ENCODE assay signal across 7 mouse cellular contexts in genomic region chr4:136463436-136463835, GRCm38 (mm10). TPM values are rescaled to one million over a fixed set of nuclear protein-coding genes. Genes with fewer than 3 reads are reported as not detected.
DNase-seq lines count a peak whose midpoint lies in the region; ATAC-seq and TF ChIP-seq lines count a peak whose summit lies in the region.

No protein-coding gene starts in this region.

- DNase-seq in kidney, postnatal 0 days (ENCODE audit: low spot score), result no peak
- DNase-seq in kidney, postnatal 36 days, result no peak
- no peak for DNase-seq in right cerebral cortex, postnatal 10 days (ENCODE audit: low spot score in 2 of 2)

- no peaks in the 10 kb centered on the region for H3K27me3 ChIP-seq in kidney, postnatal 0 days (ENCODE audit: insufficient read depth, low read length)
- H3K27me3 ChIP-seq in intestine, embryonic 15.5 days (replicated peaks), result no peaks in the 10 kb centered on the region
- peaks cover 38% of the 10 kb centered on the region for H3K27me3 ChIP-seq in neural tube, embryonic 13.5 days

- H3K9me3 ChIP-seq in kidney, postnatal 0 days (replicated peaks; ENCODE audit: low read length), result no peaks in the 10 kb centered on the region
- no peaks in the 10 kb centered on the region for H3K9me3 ChIP-seq in intestine, embryonic 15.5 days
- no peaks in the 10 kb centered on the region for H3K9me3 ChIP-seq in neural tube, embryonic 13.5 days

- no peak for TF ChIP-seq POLR2A in embryonic fibroblast, embryonic 13.5 days (IDR thresholded peaks at IDR 0.05; ENCODE audit: low read depth, low read length)

- peak overlapping the region; percentile 56 for H3K4me3 ChIP-seq in kidney, postnatal 0 days (replicated peaks; ENCODE audit: low read depth, low read length)
- peak overlapping the region; percentile 62 for H3K4me3 ChIP-seq in embryonic fibroblast, embryonic 13.5 days (ENCODE audit: insufficient read depth, low read length)
- peak overlapping the region; percentile 71 for H3K4me3 ChIP-seq in intestine, embryonic 15.5 days (replicated peaks)
- peak overlapping the region; percentile 65 for H3K4me3 ChIP-seq in neural tube, embryonic 13.5 days

- peaks cover 14% of the 10 kb centered on the region for H3K4me1 ChIP-seq in kidney, postnatal 0 days (replicated peaks; ENCODE audit: insufficient read depth, low read length)
- H3K4me1 ChIP-seq in embryonic fibroblast, embryonic 13.5 days (ENCODE audit: control insufficient read depth, insufficient read depth, low read length), result peaks cover 8% of the 10 kb centered on the region
- peaks cover 29% of the 10 kb centered on the region for H3K4me1 ChIP-seq in intestine, embryonic 15.5 days (replicated peaks)
- peaks cover 40% of the 10 kb centered on the region for H3K4me1 ChIP-seq in neural tube, embryonic 13.5 days (replicated peaks)

- no peak overlapping the region for H3K9ac ChIP-seq in kidney, postnatal 0 days (ENCODE audit: low read depth, low read length)
- 0 out of 2 replicates have a peak overlapping the region, but pooled peaks have one; percentile 14 for H3K9ac ChIP-seq in intestine, embryonic 15.5 days
- no peak overlapping the region for H3K9ac ChIP-seq in neural tube, embryonic 13.5 days

- TF ChIP-seq CTCF in kidney, postnatal 0 days (IDR thresholded peaks at IDR 0.05; ENCODE audit: low read depth), result no peak
- no peak for TF ChIP-seq CTCF in embryonic fibroblast, embryonic 13.5 days (IDR thresholded peaks at IDR 0.05; ENCODE audit: borderline replicate concordance, insufficient read depth, low read length)

- peak overlapping the region; percentile 75 for H3K4me2 ChIP-seq in kidney, postnatal 0 days (ENCODE audit: low read length)
- peak overlapping the region; percentile 98 for H3K4me2 ChIP-seq in intestine, embryonic 15.5 days (replicated peaks)
- H3K4me2 ChIP-seq in neural tube, embryonic 13.5 days, result peak overlapping the region; percentile 93

- WGBS in kidney, postnatal 0 days, result 36% methylated on average over 9 of the region's 9 CpGs
- 34% methylated on average over 9 of the region's 9 CpGs for WGBS in intestine, embryonic 15.5 days
- 11% methylated on average over 9 of the region's 9 CpGs for WGBS in neural tube, embryonic 13.5 days

- H3K27ac ChIP-seq in kidney, postnatal 0 days, result peak overlapping the region; percentile 81; the same call in 1 of the 2 replicates
- peak overlapping the region; percentile 95 for H3K27ac ChIP-seq in embryonic fibroblast, embryonic 13.5 days (ENCODE audit: insufficient read depth, low read length)
- H3K27ac ChIP-seq in intestine, embryonic 15.5 days, result no peak overlapping the region
- H3K27ac ChIP-seq in neural tube, embryonic 13.5 days (replicated peaks), result no peak overlapping the region

- H3K36me3 ChIP-seq in kidney, postnatal 0 days (ENCODE audit: insufficient read depth, low read length), result no peaks in the 10 kb centered on the region
- H3K36me3 ChIP-seq in intestine, embryonic 15.5 days, result no peaks in the 10 kb centered on the region
- H3K36me3 ChIP-seq in neural tube, embryonic 13.5 days, result no peaks in the 10 kb centered on the region

- ATAC-seq in kidney, postnatal 0 days (replicated peaks; ENCODE audit: low FRiP score, low read depth), result no peak
- ATAC-seq in intestine, embryonic 15.5 days, result no peak
- ATAC-seq in neural tube, embryonic 13.5 days (ENCODE audit: low read depth), result no peak
- ATAC-seq in inflammation-experienced regulatory T-cells, adult 6 months, result no peak

RNA-seq across cellular contexts. Expression of gene 6030445D17Rik, which starts 1.4 kb away (rescaled TPM):
- polyA plus RNA-seq in kidney, postnatal 0 days (2015; fragmentation: Nextera tagmentation; extraction: Ambion mirVana), result 0.55 and 0.68 TPM in 2 replicates
- not detected in 2 replicates for polyA plus RNA-seq in embryonic fibroblast, embryonic 13.5 days (2011; ENCODE audit: insufficient read length, low read depth, missing spikeins)
- 0.43 and 0.50 TPM in 2 replicates for polyA plus RNA-seq in intestine, embryonic 15.5 days (2015; fragmentation: Nextera tagmentation; extraction: Ambion mirVana)
- 0.43 TPM in 1 of 2 replicates, not detected in the other for polyA plus RNA-seq in neural tube, embryonic 13.5 days (2015; fragmentation: Nextera tagmentation; extraction: Ambion mirVana)
- under 1 TPM in 1 of 3 experiments, not detected in 2; 0.19 TPM for polyA plus RNA-seq in inflammation-experienced regulatory T-cells, adult 6 months (2017; shearing (Covaris generic))

RNA-seq across cellular contexts. Expression of gene Luzp1, which starts 6.1 kb away (rescaled TPM):
- 111 and 114 TPM in 2 replicates for polyA plus RNA-seq in kidney, postnatal 0 days (2015; fragmentation: Nextera tagmentation; extraction: Ambion mirVana)
- polyA plus RNA-seq in embryonic fibroblast, embryonic 13.5 days (2011; ENCODE audit: insufficient read length, low read depth, missing spikeins), result 58.5 and 59.4 TPM in 2 replicates
- 114 and 115 TPM in 2 replicates for polyA plus RNA-seq in intestine, embryonic 15.5 days (2015; fragmentation: Nextera tagmentation; extraction: Ambion mirVana)
- 70.9 and 77.6 TPM in 2 replicates for polyA plus RNA-seq in neural tube, embryonic 13.5 days (2015; fragmentation: Nextera tagmentation; extraction: Ambion mirVana)
- 10 to 100 TPM in 1 of 3 experiments, 1 to 10 TPM in 2; 4.9 to 10.9 (median 5.6) TPM for polyA plus RNA-seq in inflammation-experienced regulatory T-cells, adult 6 months (2017; shearing (Covaris generic))

RNA-seq across cellular contexts. Expression of gene Htr1d, which starts 40.1 kb away (rescaled TPM):
- polyA plus RNA-seq in kidney, postnatal 0 days (2015; fragmentation: Nextera tagmentation; extraction: Ambion mirVana), result 0.25 and 0.56 TPM in 2 replicates
- polyA plus RNA-seq in embryonic fibroblast, embryonic 13.5 days (2011; ENCODE audit: insufficient read length, low read depth, missing spikeins), result not detected in 2 replicates
- polyA plus RNA-seq in intestine, embryonic 15.5 days (2015; fragmentation: Nextera tagmentation; extraction: Ambion mirVana), result 0.11 and 0.28 TPM in 2 replicates
- 0.75 and 1.4 TPM in 2 replicates for polyA plus RNA-seq in neural tube, embryonic 13.5 days (2015; fragmentation: Nextera tagmentation; extraction: Ambion mirVana)
- polyA plus RNA-seq in inflammation-experienced regulatory T-cells, adult 6 months (2017; shearing (Covaris generic)), result not detected

Comparison
In these comparisons a context has a peak if more than half of its experiments do, and no peak if none do; other contexts are left out.
1. H3K27ac ChIP-seq: peak in kidney, postnatal 0 days (single experiment) and embryonic fibroblast, embryonic 13.5 days (single experiment); none in intestine, embryonic 15.5 days (single experiment) and neural tube, embryonic 13.5 days (single experiment).
2. Peak in every context shown above with its lines, with median percentiles within 50 percentile points of each other: H3K4me2 ChIP-seq and H3K4me3 ChIP-seq.